Mouse (Mus musculus) regulatory T cell (primary cell): Measurements from ENCODE around the gene Dnmt1.

Experiments used
- in situ Hi-C: fragments of 300-600 bp; cut with MboI, MseI; formaldehyde crosslinking; loops from one replicate; pipeline ENCODE4 v1.15.1; 2025; ENCODE audit warnings: high pct_unique_total_duplicates

The Dnmt1 gene

DNA sequence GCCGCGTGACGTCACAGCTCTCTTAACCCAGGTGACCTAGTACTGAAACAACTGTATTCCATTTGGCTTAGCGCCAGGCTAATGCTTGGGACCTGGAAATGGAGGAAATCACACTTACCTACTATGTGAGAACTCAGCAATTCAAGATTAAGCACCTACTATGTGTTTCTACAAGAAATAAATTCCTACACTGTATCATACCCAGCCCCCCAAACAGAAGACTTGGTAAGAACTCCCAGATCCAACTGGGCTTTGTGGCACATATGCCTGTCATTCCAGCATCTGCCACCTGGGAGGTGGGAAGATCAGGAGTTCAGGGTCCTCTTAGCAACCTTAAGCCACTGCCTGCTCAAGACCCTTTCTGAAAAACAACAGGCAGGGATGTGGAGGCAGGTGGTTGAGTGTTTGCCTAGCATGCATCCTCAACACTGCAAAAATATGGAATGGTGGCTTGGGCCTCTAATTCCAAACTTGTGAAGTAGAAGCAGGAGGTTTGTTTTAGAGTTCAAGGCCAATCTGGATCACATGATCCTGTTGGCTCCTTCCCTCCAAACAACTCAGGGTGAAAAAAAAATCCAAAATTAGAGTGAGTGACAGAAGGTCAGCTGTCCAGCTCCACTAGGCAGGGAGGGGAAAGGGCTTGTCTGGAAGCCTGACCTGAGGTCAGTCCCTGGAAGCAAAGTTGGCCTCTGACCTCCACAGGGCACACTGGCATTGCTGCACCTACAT, 17.4 kb upstream of the Dnmt1 start:
- in situ Hi-C loops = no loop called here

- in situ Hi-C loops = no loop called here
These were observed 16.7 kb upstream of the Dnmt1 start, which contains the start of gene S1pr2 for GRCm38 (mm10) chr9:20976216-20976960. Gene S1pr2, minus strand, starts transcription at chr9:20976781.

- in situ Hi-C loops = no loop called here
These were observed 15.9 kb upstream of the Dnmt1 start for GRCm38 (mm10) chr9:20975431-20976215.

- in situ Hi-C loops = no loop called here
These were observed 14.0 kb upstream of the Dnmt1 start for GRCm38 (mm10) chr9:20973682-20974075.

DNA sequence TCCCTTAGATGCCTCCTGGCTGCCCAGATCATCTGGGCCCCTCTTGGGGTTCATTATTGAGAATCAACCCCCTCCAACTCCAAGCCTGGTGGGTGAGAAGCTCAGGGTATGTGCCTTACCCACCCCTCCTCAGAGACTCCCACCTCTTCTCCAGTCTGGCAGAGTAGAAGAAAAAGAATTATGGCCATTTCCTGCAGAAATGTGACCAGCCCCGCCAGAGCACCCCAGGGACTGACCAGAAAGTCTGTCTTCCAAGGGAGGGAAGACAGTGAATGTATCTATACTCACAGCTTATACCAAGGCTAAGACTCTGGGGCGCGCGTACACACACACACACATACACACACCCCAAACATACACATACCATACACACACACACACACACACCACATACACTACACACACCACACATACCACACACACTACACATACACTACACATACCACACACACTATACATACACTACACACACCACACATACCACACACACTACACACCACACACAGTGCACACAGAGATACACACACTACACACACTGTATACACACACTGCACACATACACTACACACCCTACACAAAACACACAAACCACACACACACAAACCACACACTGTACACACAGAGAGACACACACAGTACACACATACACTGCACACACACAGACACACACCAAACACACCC, 13.5 kb upstream of the Dnmt1 start:
- in situ Hi-C loops = no loop called here

GRCm38 (mm10) chr9:20972141-20972992, 12.7 kb upstream of the Dnmt1 start:
- in situ Hi-C loops = no loop called here

DNA sequence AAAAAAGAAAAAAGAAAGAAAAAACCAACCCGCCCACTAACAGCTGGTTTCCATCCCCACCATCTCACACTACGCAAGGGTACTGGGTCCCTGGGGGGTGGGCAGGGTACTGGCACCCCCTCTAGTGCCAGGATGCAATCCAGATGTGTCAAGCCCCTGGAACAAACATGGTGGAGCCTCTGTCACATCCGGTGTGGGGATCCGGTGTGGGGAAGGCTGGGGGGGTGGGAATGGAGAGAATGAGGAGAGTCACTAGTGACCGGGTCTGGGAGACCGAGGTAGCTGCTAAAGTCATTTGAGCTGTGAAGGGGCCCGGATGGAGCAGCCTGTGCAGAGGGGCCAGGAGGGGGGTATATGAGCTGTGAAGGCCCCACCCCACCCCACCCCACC, 12.1 kb upstream of the Dnmt1 start:
- in situ Hi-C loops = no loop called here

GRCm38 (mm10) chr9:20966747-20967146, 7.1 kb upstream of the Dnmt1 start:
- in situ Hi-C loops = no loop called here

DNA sequence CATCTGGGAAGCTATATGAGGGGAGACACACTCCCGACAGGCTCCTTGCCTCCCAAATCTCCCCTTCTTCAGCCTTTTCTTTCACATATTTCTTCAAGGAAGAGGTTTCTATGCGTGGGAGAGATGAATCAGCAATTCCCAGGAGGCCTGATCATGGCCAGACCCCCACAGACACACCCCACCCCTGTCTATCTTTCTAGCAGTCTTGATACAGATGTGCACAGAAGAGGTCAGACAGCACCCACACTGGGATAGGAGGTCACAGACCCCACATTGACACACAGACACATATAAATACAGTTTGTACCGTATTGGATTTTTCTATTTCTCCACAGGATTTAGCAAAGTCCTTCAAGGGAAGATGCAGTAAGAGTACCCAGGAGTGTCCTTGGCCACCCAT, 6.3 kb upstream of the Dnmt1 start:
- in situ Hi-C loops = no loop called here

- in situ Hi-C loops = no loop called here
These were observed 5.9 kb upstream of the Dnmt1 start for GRCm38 (mm10) chr9:20965606-20966005.

- in situ Hi-C loops = no loop called here
These were observed 1.9 kb upstream of the Dnmt1 start for GRCm38 (mm10) chr9:20961557-20961956.

DNA sequence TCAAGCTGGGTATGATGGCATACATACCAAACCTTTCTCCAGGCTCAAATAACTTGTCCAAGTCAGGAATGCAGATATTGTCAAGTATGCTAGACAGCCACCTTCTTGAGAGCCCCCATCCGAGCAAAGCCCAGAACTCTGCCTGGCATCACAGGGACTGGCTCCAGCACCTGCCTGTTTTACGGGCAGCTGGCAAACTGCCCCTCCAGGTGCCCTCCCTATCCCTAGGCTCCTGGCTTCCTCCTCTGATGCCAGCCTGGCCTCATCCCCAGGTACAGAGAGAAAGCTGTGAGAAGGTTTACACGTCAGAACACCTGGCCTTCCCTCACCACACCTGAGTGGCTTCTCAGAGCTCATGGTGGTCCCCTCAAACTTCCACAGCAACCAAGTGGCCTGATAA, 2.7 kb downstream of the Dnmt1 start:
- in situ Hi-C loops = no loop called here

DNA sequence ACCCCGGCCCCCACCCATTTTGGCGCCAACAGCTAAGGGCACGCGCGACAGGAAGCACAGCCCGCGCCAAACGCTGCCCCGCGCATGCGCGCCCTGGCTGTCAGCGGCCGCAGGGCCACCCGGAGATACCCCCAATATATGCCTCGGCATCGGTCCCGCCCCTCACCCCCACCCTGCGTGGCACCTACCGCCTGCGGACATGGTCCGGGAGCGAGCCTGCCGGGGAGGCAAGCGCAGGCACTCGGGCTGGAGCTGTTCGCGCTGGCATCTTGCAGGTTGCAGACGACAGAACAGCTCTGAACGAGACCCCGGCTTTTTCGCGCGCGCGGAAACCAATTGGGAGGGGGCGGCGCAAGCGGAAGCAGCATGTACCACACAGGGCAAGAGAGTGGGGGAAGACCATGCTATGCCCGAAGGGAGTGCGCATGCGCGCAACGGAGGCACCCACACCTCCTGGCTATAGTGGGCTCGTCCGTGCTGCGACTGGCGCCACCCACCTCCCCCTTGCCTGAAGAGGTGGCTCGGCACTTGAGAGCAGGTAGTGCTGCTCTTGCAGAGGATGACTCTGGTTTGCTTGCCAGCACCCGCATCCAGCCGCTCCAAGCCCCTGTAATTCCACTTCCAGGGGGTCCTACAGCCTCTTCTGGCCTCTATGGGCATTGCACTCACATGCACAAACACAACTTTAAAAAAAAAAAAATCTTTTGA, 7.0 kb downstream of the Dnmt1 start:
- in situ Hi-C loops = no loop called here

GRCm38 (mm10) chr9:20951966-20952519, 7.6 kb downstream of the Dnmt1 start:
- in situ Hi-C loops = no loop called here

DNA sequence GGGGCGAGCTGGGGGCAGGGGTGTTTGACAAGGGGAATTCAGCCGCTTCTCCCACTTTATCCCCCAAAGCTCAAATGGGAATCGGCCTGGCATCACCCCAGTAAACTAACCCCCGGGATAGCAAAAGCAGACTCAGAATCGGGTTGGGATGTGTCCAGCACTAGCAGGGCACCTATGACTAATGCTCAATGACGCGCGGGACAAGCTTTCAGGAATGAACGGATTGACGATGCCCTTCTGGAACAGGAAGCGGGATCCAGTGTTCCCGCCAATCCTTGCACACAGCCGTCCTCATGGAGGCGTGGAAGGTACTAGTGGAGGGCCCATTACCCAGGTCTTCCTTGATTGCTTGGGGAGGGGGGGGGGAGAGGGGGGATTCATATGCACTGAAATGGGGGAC, 8.2 kb downstream of the Dnmt1 start:
- in situ Hi-C loops = no loop called here

DNA sequence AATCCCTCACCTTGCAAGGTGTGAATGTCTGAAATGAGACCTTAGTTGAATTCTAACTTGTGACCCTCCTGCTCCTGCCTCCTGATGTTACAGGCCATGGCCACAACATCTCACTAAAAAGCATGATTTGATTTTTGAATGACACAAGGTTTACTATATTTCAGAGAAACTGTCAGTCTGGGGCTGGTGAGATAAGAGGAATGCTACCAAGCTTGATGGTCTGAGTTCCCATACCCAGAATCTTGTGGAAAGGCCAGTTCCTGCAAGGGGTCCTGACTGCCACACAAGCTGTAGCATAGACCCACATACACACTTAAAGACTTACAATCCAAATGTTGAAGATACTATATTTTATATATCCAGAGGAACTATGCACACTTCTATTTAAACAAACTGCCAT, 9.3 kb downstream of the Dnmt1 start:
- in situ Hi-C loops = no loop called here

- in situ Hi-C loops = loop anchor here (25.0 kb wide), 1 partner anchor 1416 kb away; no protein-coding TSS in a partner anchor
These were observed 13.4 kb downstream of the Dnmt1 start for GRCm38 (mm10) chr9:20946066-20946880.

DNA sequence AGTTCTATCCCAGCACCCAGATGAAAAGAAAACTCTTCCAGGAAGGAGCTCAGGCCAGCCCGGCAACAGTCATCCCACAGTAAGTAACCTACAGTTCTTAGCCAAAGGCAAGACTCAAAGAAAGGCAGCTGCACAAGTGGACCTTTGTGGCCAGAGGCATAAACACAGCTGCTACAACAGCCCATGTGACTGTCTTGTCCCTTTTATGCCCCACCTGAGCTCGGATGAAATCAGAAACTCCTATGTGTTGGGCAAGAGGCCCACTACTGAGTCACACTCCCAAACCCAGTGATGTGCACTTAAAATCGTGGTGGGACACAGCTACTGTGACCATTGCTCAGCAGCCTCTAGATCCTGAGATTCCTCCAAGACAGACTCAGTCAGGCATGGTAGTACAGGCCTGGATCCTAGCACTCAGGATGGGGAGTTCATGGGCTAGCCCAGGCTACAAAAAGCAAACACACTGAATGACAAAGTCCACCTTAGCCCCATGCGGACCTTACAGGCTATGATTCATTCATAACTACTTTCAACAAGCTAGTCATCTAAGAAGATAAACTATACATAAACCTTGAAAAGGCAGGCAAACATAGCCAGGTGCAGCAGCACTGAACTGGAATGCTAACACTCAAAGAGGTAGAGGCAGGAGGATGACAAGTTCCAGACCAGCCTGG, 14.9 kb downstream of the Dnmt1 start:
- in situ Hi-C loops = loop anchor here (25.0 kb wide), 1 partner anchor 1417 kb away; no protein-coding TSS in a partner anchor
